Mouse (Mus musculus) layer of hippocampus, adult 9-10 months (tissue): ENCODE measurements around the gene A830005F24Rik.

Source experiments
- DNase-seq: peaks from one replicate; pipeline ENCODE4 v3.0.0; 2022; ENCODE audit warnings: low spot score

A830005F24Rik gene

GRCm38 (mm10) chr13:48544867-48545266 lies 31.5 kb downstream of the A830005F24Rik start:
- no peak for DNase-seq

DNA sequence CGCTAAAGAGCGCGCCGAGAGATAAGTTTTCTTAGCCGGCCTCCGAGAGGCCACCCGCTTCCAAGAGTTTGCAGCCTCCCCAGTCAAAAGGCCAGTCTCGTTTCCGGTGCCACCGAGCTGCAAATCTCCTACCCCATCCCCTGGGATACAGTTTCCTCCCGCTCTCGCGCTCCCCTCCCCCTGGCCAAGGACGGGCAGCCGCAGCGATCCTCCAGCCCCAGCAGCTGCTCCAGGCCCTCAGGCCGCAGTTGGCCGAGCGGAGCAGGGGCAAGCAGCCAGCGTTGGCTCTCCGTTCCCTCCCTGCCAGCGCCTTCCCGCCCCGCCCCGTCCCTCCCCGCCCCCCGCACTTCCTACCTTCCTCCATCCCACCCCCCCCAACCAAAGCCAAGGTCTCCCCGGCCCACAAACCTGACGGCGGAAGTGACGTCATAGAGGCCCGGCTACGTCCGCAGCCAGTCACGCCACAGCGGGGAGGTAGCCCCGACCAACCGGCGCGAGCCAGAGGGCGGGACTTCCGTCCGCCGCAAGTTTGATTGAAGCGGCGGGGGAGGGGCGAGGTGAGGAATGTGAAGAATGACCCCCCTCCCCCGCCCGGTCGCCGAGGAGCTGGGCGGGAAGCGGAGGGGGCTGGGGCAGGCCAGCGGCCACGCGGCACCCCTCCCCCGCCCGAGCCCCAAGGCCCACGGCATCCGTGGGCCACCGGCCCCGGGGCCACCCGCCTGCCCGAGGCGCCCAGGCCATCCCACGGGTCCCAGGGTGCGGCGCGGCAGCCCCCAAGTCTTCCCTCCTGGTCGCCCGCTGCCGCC lies 32.3 kb downstream of the A830005F24Rik start:
- peak; percentile 71 for DNase-seq

DNA sequence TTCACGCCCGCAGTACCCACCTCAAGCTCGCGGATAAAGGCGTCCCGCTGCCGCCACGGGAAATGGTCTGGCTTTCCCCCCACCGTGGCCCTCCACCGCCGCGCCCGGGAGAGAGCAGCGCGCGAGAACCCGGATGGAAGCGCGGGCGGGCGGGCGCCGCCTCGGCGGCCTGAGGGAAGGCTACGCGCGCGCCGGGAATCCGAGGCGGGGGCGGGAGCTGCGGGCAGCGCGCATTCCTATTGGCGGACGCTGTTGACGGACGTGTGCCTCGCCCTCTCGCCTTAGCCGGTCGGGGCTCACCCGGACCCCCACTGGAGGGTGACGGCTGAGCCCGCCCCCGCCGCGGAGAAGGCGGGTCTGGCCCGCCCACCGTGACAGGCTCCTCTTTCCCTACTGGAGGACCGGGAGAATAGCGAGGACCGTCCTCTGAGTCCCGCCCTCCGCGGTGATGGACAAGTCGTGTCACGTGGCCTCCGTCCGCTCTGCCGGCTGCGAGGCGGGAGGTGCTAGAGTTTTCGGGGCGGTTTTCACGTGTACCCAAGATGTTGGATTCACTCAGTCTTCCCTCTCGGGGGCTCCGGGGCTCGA lies 33.1 kb downstream of the A830005F24Rik start:
- peak; percentile 96 for DNase-seq

- DNase-seq: no peak
Observed at GRCm38 (mm10) chr13:48547623-48548022, 34.3 kb downstream of the A830005F24Rik start.

GRCm38 (mm10) chr13:48548296-48548695 lies 34.9 kb downstream of the A830005F24Rik start:
- no peak for DNase-seq

GRCm38 (mm10) chr13:48552181-48553090 lies 39.1 kb downstream of the A830005F24Rik start:
- peak; percentile 63 for DNase-seq

DNA sequence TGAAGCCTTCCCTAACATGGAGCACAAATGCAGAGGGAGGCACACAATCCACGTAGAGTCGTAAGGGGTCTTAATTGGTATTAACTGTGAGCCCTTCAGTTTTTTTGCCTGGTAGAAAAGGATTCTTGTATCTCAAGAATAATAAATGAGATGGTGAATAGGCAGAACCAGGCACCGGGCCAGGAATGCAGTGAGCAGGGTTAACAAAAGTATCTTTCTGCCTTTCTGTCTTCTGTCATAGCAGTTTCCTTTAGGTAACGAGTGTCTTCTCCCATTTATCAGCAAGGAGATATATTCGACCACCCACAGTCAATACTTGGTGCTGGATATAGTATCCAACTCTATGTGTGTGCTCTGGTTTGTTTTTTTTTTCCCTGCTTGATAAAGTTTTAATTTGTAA lies 40.1 kb downstream of the A830005F24Rik start:
- DNase-seq: no peak

- no peak for DNase-seq
Observed at GRCm38 (mm10) chr13:48554552-48554951, 41.2 kb downstream of the A830005F24Rik start.

DNA sequence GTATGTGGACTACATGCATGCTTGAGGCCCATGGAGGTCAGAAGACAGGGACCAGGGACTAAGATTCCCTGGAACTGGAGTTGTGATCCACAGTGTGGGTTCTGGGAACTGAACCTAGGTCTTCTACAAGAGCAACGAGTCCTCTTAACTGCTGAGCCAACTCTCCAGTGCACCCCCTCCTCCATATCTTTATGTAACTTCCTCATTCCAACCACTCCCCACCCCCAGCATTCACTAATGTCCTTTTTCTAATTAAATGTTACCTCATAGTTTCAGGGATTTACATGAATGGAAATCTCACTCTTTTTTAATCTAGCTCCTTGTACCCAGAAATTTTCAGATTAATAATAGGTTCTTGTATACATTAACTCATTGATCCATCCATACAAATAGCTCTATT lies 42.6 kb downstream of the A830005F24Rik start:
- no peak for DNase-seq

- no peak for DNase-seq
Observed at GRCm38 (mm10) chr13:48561481-48561880, 48.1 kb downstream of the A830005F24Rik start.

DNA sequence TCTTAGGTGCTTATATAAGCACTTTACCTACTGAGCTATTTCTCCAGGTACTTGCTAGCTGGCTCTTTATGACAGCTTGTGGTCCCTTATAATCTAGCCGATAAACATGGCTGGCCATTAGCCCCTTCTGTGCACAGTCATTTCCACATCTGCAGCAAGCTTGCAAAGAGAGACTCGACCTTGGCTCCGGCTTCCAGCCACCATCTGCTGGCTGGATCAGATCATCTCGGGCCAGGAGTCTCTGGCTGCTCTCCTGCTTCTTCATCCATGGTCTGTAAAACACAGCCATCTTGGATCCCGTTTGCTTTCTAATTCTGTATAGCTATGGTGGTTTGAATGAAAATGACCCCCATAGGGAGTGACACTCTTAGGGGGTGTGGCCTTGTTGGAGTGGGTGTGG lies 49.0 kb downstream of the A830005F24Rik start:
- no peak for DNase-seq
